Mouse (Mus musculus): Measurements from ENCODE around the gene Cdc42bpb.
A peak's percentile ranks its signal among the peaks of the same experiment; 100 is the strongest.

The Cdc42bpb gene

GRCm38 (mm10) chr12:111377376-111377973 lies at the start of gene Cdc42bpb:
TSS of gene Cdc42bpb (minus strand) at chr12:111377718.
- DNase-seq (ENCODE audit: low read depth): peak; percentile 97

GRCm38 (mm10) chr12:111425789-111426460 lies 48.4 kb upstream of the Cdc42bpb start:
- DNase-seq (ENCODE audit: low read depth): peak; percentile 94

GRCm38 (mm10) chr12:111425258-111425657 lies 47.7 kb upstream of the Cdc42bpb start:
- peak; percentile 91 for DNase-seq (ENCODE audit: low read depth)

GRCm38 (mm10) chr12:111424547-111424946 lies 47.0 kb upstream of the Cdc42bpb start:
- DNase-seq (ENCODE audit: low read depth): no peak

GRCm38 (mm10) chr12:111423570-111424129 lies 46.1 kb upstream of the Cdc42bpb start:
- DNase-seq (ENCODE audit: low read depth): no peak

GRCm38 (mm10) chr12:111422852-111423251 lies 45.3 kb upstream of the Cdc42bpb start:
- no peak for DNase-seq (ENCODE audit: low read depth)

- peak; percentile 53 for DNase-seq (ENCODE audit: low read depth)
These were observed 43.6 kb upstream of the Cdc42bpb start for GRCm38 (mm10) chr12:111420946-111421709.

- no peak for DNase-seq (ENCODE audit: low read depth)
These were observed 42.4 kb upstream of the Cdc42bpb start for GRCm38 (mm10) chr12:111419918-111420317.

GRCm38 (mm10) chr12:111416921-111417779 lies 39.6 kb upstream of the Cdc42bpb start, which contains the start of gene Exoc3l4:
TSS of gene Exoc3l4 (plus strand) at chr12:111417017.
- DNase-seq (ENCODE audit: low read depth): peak; percentile 40

- DNase-seq (ENCODE audit: low read depth): peak; percentile 97
These were observed 35.8 kb upstream of the Cdc42bpb start for GRCm38 (mm10) chr12:111413300-111413699.

- peak; percentile 79 for DNase-seq (ENCODE audit: low read depth)
These were observed 35.2 kb upstream of the Cdc42bpb start for GRCm38 (mm10) chr12:111412581-111413284.

GRCm38 (mm10) chr12:111411631-111412355 lies 34.3 kb upstream of the Cdc42bpb start:
- peak; percentile 63 for DNase-seq (ENCODE audit: low read depth)

- no peak for DNase-seq (ENCODE audit: low read depth)
These were observed 32.1 kb upstream of the Cdc42bpb start for GRCm38 (mm10) chr12:111409583-111409982.

GRCm38 (mm10) chr12:111406622-111407021 lies 29.1 kb upstream of the Cdc42bpb start, which contains the start of gene Lbhd2:
TSS of gene Lbhd2 (plus strand) at chr12:111406809.
- DNase-seq (ENCODE audit: low read depth): no peak

- no peak for DNase-seq (ENCODE audit: low read depth)
These were observed 27.4 kb upstream of the Cdc42bpb start for GRCm38 (mm10) chr12:111404880-111405279.

GRCm38 (mm10) chr12:111401454-111402184 lies 24.1 kb upstream of the Cdc42bpb start:
- peak; percentile 94 for DNase-seq (ENCODE audit: low read depth)

- no peak for DNase-seq (ENCODE audit: low read depth)
These were observed 19.5 kb upstream of the Cdc42bpb start for GRCm38 (mm10) chr12:111396997-111397396.

GRCm38 (mm10) chr12:111394008-111394407 lies 16.5 kb upstream of the Cdc42bpb start:
- no peak for DNase-seq (ENCODE audit: low read depth)

GRCm38 (mm10) chr12:111387146-111387545 lies 9.6 kb upstream of the Cdc42bpb start:
- no peak for DNase-seq (ENCODE audit: low read depth)
